ENCODE assay signal across 13 mouse cellular contexts in genomic region chr10:58223972-58224805, GRCm38 (mm10). TPM values are rescaled to one million over a fixed set of nuclear protein-coding genes. Genes with fewer than 3 reads are reported as not detected.
DNase-seq lines count a peak whose midpoint lies in the region; ATAC-seq and TF ChIP-seq lines count a peak whose summit lies in the region.
"Not testable (repeated sequence)": the region's sequence is repeated elsewhere in the genome, so short reads cannot be mapped to it uniquely, and the experiment has no call there.
"Had no signal": no experiment of that assay in that cellular context is flagged by ENCODE, and none has a peak within 500 bp of the region (broad histone marks: within the 10 kb centered on the region; RNA-seq: fewer than 3 reads in every experiment).

No protein-coding gene starts in this region.

- not testable (repeated sequence) for H3K9me3 ChIP-seq in stomach, postnatal 0 days (ENCODE audit: control insufficient read depth, low read length)

- not testable (repeated sequence) for H3K4me3 ChIP-seq in stomach, postnatal 0 days (ENCODE audit: low read depth, low read length)

- WGBS in stomach, postnatal 0 days: 83% methylated on average over 29 of the region's 31 CpGs

- not testable (repeated sequence) for TF ChIP-seq CTCF in stomach, postnatal 0 days (IDR thresholded peaks at IDR 0.05; ENCODE audit: low read depth)

- H3K27ac ChIP-seq in stomach, postnatal 0 days (replicated peaks): not testable (repeated sequence)

- not testable (repeated sequence) for TF ChIP-seq EP300 in stomach, postnatal 0 days (optimal IDR thresholded peaks at IDR 0.05)

- H3K4me1 ChIP-seq in stomach, postnatal 0 days (replicated peaks; ENCODE audit: control insufficient read depth, insufficient read depth): not testable (repeated sequence)

- H3K36me3 ChIP-seq in stomach, postnatal 0 days (ENCODE audit: control insufficient read depth, insufficient read depth, low read length): not testable (repeated sequence)

- DNase-seq in 3134 (ENCODE audit: extremely low read depth, insufficient read length, low spot score) (peak; percentile 69), liver (peak; percentile 59)
- peak; percentile 69 to 81 for DNase-seq in adrenal gland, adult 18-20 months (ENCODE audit: low spot score in 2 of 2)
- peak; percentile 45 to 59 for DNase-seq in cerebellum, postnatal 36 days
- DNase-seq in heart, adult 11 months: peak; percentile 99
- DNase-seq in kidney, postnatal 14 days: peak; percentile 75
- DNase-seq in ovary, postnatal 10 days (ENCODE audit: low spot score): peak; percentile 69
- DNase-seq in stomach, postnatal 0 days (ENCODE audit: low spot score): peak; percentile 57

- not testable (repeated sequence) for H3K27me3 ChIP-seq in stomach, postnatal 0 days (ENCODE audit: control insufficient read depth, insufficient read depth, low read length)

- not testable (repeated sequence) for H3K9ac ChIP-seq in stomach, postnatal 0 days (ENCODE audit: low read length)

- not testable (repeated sequence) for H3K4me2 ChIP-seq in stomach, postnatal 0 days (replicated peaks; ENCODE audit: low read depth)

- ATAC-seq in stomach, postnatal 0 days (ENCODE audit: low FRiP score, low TSS enrichment): not testable (repeated sequence)

RNA-seq across cellular contexts. Expression of gene AW822073, which starts 0.5 kb away (rescaled TPM):
- total RNA-seq in adrenal gland, adult 18-20 months (2021): not detected
- 0.34 TPM in 1 of 2 replicates, not detected in the other for polyA plus RNA-seq in stomach, postnatal 0 days (2015; fragmentation: Nextera tagmentation; extraction: Ambion mirVana)
- polyA plus RNA-seq: erythroblast, embryonic 14.5 days; heart, embryonic 14.5 days; kidney, embryonic 16.5 days; lung, embryonic 15.5 days; myocyte had no signal

RNA-seq across cellular contexts. Expression of gene Duxf3, which starts 8.3 kb away (rescaled TPM):
- not detected for total RNA-seq in adrenal gland, adult 18-20 months (2021)
- 0.67 TPM in 1 of 2 replicates, not detected in the other for polyA plus RNA-seq in stomach, postnatal 0 days (2015; fragmentation: Nextera tagmentation; extraction: Ambion mirVana)
- polyA plus RNA-seq: erythroblast, embryonic 14.5 days; heart, embryonic 14.5 days; kidney, embryonic 16.5 days; lung, embryonic 15.5 days; myocyte had no signal

RNA-seq across cellular contexts. Expression of gene Gm4981, which starts 12.3 kb away (rescaled TPM):
- not detected for total RNA-seq in adrenal gland, adult 18-20 months (2021)
- not detected in 2 replicates for polyA plus RNA-seq in stomach, postnatal 0 days (2015; fragmentation: Nextera tagmentation; extraction: Ambion mirVana)
- polyA plus RNA-seq: erythroblast, embryonic 14.5 days; heart, embryonic 14.5 days; kidney, embryonic 16.5 days; lung, embryonic 15.5 days; myocyte had no signal

RNA-seq across cellular contexts. Expression of gene Gcc2, which starts 31.1 kb away (rescaled TPM):
- 10 to 100 TPM; 26.5 to 29.2 TPM for total RNA-seq in adrenal gland, adult 18-20 months (2021)
- 49.7 and 65.7 TPM in 2 replicates for polyA plus RNA-seq in stomach, postnatal 0 days (2015; fragmentation: Nextera tagmentation; extraction: Ambion mirVana)
